Mouse (Mus musculus) limb, embryonic 14.5 days (tissue): Measurements from ENCODE around the gene Rnf126. TPM values are rescaled to one million over a fixed set of nuclear protein-coding genes. Genes with fewer than 3 reads are reported as not detected.
A peak's percentile ranks its signal among the peaks of the same experiment; 100 is the strongest.

Experiments used
- ATAC-seq: fragments of 200-750 bp; cut with Nextera tagmentation; 2 replicates; pipeline ENCODE4 v1.8.0; 2017; ENCODE audit warnings: low read depth, moderate number of reproducible peaks, moderate TSS enrichment; ENCODE audit not compliant: low FRiP score
- DNase-seq: peaks from one replicate; pipeline ENCODE4 v3.0.0-alpha.2; 2015; ENCODE audit warnings: low spot score
- H3K27ac ChIP-seq: fragments of 300-500 bp; sonication (generic); replicated peaks from 2 replicates; pipeline ENCODE4 v1.5.1; 2014; ENCODE audit warnings: low read depth, mild to moderate bottlenecking, low read length, moderate library complexity, mixed read lengths
- H3K27me3 ChIP-seq: fragments of 300-500 bp; sonication (generic); 2 replicates; pipeline ENCODE4 v1.6.1; 2014; ENCODE audit warnings: low read length, mixed read lengths; ENCODE audit not compliant: control insufficient read depth, insufficient read depth
- H3K36me3 ChIP-seq: fragments of 300-500 bp; sonication (generic); 2 replicates; pipeline ENCODE4 v1.6.1; 2014; ENCODE audit warnings: mild to moderate bottlenecking, low read length, moderate library complexity, mixed read lengths; ENCODE audit not compliant: control insufficient read depth, insufficient read depth
- H3K4me1 ChIP-seq: fragments of 300-500 bp; sonication (generic); 2 replicates; pipeline ENCODE4 v1.6.1; 2014; ENCODE audit warnings: antibody characterized with exemption, low read length, mixed read lengths; ENCODE audit not compliant: control insufficient read depth, insufficient read depth
- H3K4me2 ChIP-seq: fragments of 300-500 bp; sonication (generic); replicated peaks from 2 replicates; pipeline ENCODE4 v1.6.1; 2014; ENCODE audit warnings: low read depth, mild to moderate bottlenecking, low read length, moderate library complexity; ENCODE audit not compliant: severe bottlenecking
- H3K4me3 ChIP-seq: fragments of 300-500 bp; sonication (generic); replicated peaks from 2 replicates; pipeline ENCODE4 v1.5.1; 2014; ENCODE audit warnings: low read length
- H3K9ac ChIP-seq: fragments of 300-500 bp; sonication (generic); 2 replicates; pipeline ENCODE4 v1.6.1; 2014; ENCODE audit warnings: mild to moderate bottlenecking, low read depth, low read length, moderate library complexity; ENCODE audit not compliant: severe bottlenecking
- H3K9me3 ChIP-seq: fragments of 300-500 bp; sonication (generic); 2 replicates; pipeline ENCODE4 v1.6.1; 2016; ENCODE audit warnings: low read length; ENCODE audit not compliant: control insufficient read depth
- POLR2A ChIP-seq: fragments of 200-500 bp; IDR thresholded peaks from 2 replicates; pipeline ENCODE4 v1.8.0; 2012; ENCODE audit warnings: inconsistent platforms, mild to moderate bottlenecking, moderate library complexity, borderline replicate concordance; ENCODE audit not compliant: insufficient read depth, insufficient read length; ENCODE audit errors: extremely low read depth
- whole genome bisulfite sequencing: fragments of 180-500 bp; shearing (Covaris S2); extraction: QIAGEN DNeasy Blood & Tissue Kit; methylation state at CpG from one replicate; pipeline ENCODE4 v1.1.7; 2014; 5-methylcytosine and 5-hydroxymethylcytosine counted together
- polyA plus RNA-seq, 2 experiments: library from polyadenylated mRNA; depleted of rRNA in 1 of 2; stranded (reverse) in 1 of 2; unstranded in 1 of 2; fragments of >200 nt; fragmentation: Nextera tagmentation in 1 of 2; extraction: Ambion mirVana in 1 of 2; gene quantifications; 2 replicates each; pipeline versions ENCODE4 v1.2.1 to v1.2.3; 2012 to 2014

Rnf126 gene
- polyA plus RNA-seq, 2 experiments = 100 to 176 TPM

DNA sequence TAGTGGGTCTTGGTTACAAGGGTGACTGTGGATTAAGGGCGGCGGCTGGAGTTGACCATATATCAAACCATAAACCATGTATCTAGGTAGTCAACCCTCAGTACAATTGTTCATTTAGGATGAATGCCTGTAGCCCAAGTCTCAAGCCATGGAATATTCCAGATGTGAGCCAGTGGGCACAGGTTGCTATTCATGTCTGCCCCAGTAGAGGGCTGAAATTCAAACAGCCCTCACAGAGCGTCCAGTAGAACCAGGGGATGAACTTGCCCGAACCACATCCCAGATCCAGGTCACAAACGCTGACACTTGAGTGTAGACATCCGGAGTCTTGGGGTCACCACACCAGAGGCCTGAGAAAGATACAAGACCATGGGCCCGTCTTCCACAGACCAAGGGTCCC, 16.3 kb upstream of the Rnf126 start:
- Histone ChIP-seq H3K27ac (no peak overlapping the region), H3K4me3 (no peak overlapping the region), H3K9me3 (no peaks in the 10 kb centered on the region), H3K4me2 (no peak overlapping the region), H3K4me1 (peaks cover 9% of the 10 kb centered on the region; the same call in 1 of the 2 replicates), H3K27me3 (no peaks in the 10 kb centered on the region), H3K36me3 (no peaks in the 10 kb centered on the region), H3K9ac (no peak overlapping the region)
- TF ChIP-seq POLR2A = no peak
- 61% methylated on average over 7 of the region's 7 CpGs for WGBS
- ATAC-seq (no peak), DNase-seq (no peak)

DNA sequence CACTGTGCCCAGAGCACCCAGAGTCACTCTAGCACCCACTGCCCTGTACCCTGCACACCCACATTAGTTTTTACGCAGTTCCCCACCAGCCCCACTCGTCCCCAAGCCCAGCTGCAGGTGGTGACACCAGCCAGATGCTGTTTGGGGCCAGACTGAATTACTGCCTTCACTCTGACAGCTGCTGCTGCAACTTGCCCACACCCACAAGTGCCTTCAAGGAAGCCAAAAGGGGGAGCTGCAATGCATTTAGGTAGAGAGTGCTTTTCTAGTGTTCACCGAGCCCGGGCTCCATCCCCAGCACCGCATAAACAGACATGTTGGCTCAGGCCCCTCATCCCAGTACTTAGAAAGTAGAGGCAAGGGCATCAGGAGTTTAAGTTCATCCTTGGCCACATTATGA, 15.2 kb upstream of the Rnf126 start:
- H3K27me3 ChIP-seq = no peaks in the 10 kb centered on the region

GRCm38 (mm10) chr10:79781139-79781538, 14.4 kb upstream of the Rnf126 start:
- H3K4me2 ChIP-seq = peak overlapping the region; percentile 72
- ATAC-seq = no peak
- H3K27ac ChIP-seq = no peak overlapping the region
- WGBS = 30% methylated on average over 21 of the region's 21 CpGs
- no peak for DNase-seq
- no peak for TF ChIP-seq POLR2A
- H3K27me3 ChIP-seq = no peaks in the 10 kb centered on the region
- peaks cover 22% of the 10 kb centered on the region for H3K4me1 ChIP-seq
- H3K9me3 ChIP-seq = no peaks in the 10 kb centered on the region
- no peaks in the 10 kb centered on the region for H3K36me3 ChIP-seq
- H3K4me3 ChIP-seq = peak overlapping the region; percentile 34
- no peak overlapping the region for H3K9ac ChIP-seq

More for the DNA sequence above, 15.2 kb upstream of the Rnf126 start:
- no peaks in the 10 kb centered on the region for H3K9me3 ChIP-seq
- 46% methylated on average over 5 of the region's 5 CpGs for WGBS
- DNase-seq (no peak), ATAC-seq (no peak)
- H3K4me3 ChIP-seq = no peak overlapping the region
- no peak overlapping the region for H3K27ac ChIP-seq
- H3K36me3 ChIP-seq = no peaks in the 10 kb centered on the region
- peaks cover 19% of the 10 kb centered on the region for H3K4me1 ChIP-seq
- H3K4me2 ChIP-seq = no peak overlapping the region
- TF ChIP-seq POLR2A = no peak
- H3K9ac ChIP-seq = no peak overlapping the region

DNA sequence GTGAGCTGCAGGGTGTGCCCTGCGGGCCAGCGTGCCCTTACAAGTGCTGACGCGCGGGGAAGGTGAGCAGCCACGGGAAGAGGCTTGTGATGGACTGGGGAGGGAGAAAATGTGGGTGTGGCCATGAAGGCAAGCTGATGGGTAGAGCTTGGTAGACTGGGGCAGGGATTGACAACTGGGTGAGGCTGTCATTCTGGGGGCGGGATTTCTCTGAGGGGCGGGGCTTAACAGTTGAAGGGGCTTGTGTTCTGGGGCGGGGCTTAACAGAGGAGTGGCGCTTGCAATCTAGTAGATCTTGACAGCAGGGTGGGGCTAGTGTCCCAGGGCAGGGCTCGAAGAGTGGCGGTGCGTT, 13.9 kb upstream of the Rnf126 start:
- H3K27me3 ChIP-seq = no peaks in the 10 kb centered on the region
- TF ChIP-seq POLR2A = no peak
- peak overlapping the region; percentile 34 for H3K4me3 ChIP-seq
- peak; percentile 6 for ATAC-seq
- WGBS = 4% methylated on average over 12 of the region's 13 CpGs
- H3K27ac ChIP-seq = no peak overlapping the region
- peak overlapping the region; percentile 72 for H3K4me2 ChIP-seq
- H3K9ac ChIP-seq = no peak overlapping the region
- H3K9me3 ChIP-seq = no peaks in the 10 kb centered on the region
- H3K36me3 ChIP-seq = no peaks in the 10 kb centered on the region
- no peak for DNase-seq
- peaks cover 22% of the 10 kb centered on the region for H3K4me1 ChIP-seq

- ATAC-seq (peak; percentile 91), DNase-seq (peak; percentile 87)
- H3K4me1 ChIP-seq = peaks cover 22% of the 10 kb centered on the region
- no peaks in the 10 kb centered on the region for H3K27me3 ChIP-seq
- H3K9me3 ChIP-seq = no peaks in the 10 kb centered on the region
- H3K4me3 ChIP-seq = peak overlapping the region; percentile 34
- H3K36me3 ChIP-seq = no peaks in the 10 kb centered on the region
- no peak for TF ChIP-seq POLR2A
- H3K9ac ChIP-seq = 0 out of 2 replicates have a peak overlapping the region, but pooled peaks have one; percentile 21
- H3K27ac ChIP-seq = no peak overlapping the region
- H3K4me2 ChIP-seq = peak overlapping the region; percentile 72
- WGBS = 1% methylated on average over 54 of the region's 55 CpGs
These were observed 13.3 kb upstream of the Rnf126 start for GRCm38 (mm10) chr10:79779784-79780663.
